Mouse (Mus musculus) liver, adult 2 months (tissue): ENCODE measurements around the gene Acaca. TPM values are rescaled to one million over a fixed set of nuclear protein-coding genes. Genes with fewer than 3 reads are reported as not detected.
A peak's percentile ranks its signal among the peaks of the same experiment; 100 is the strongest.
"Not testable (repeated sequence)": the region's sequence is repeated elsewhere in the genome, so short reads cannot be mapped to it uniquely, and the experiment has no call there.

Source experiments
- DNase-seq: peaks from one replicate; pipeline ENCODE4 v3.0.0-alpha.2; 2011; ENCODE audit warnings: low read depth, low spot score; ENCODE audit errors: extremely low read depth
- H3K27ac ChIP-seq: fragments of 200-500 bp; replicated peaks from 2 replicates; pipeline ENCODE4 v1.5.1; 2012; ENCODE audit warnings: low read depth, mild to moderate bottlenecking, control low read depth, inconsistent platforms, low read length; ENCODE audit not compliant: insufficient read depth
- H3K27me3 ChIP-seq: fragments of 200-500 bp; 2 replicates; pipeline ENCODE4 v1.6.1; 2012; ENCODE audit warnings: mild to moderate bottlenecking, moderate library complexity, low read length, inconsistent platforms; ENCODE audit not compliant: control insufficient read depth, insufficient read depth
- H3K36me3 ChIP-seq: fragments of 200-500 bp; 2 replicates; pipeline ENCODE4 v1.6.1; 2012; ENCODE audit warnings: low read length, inconsistent platforms; ENCODE audit not compliant: control insufficient read depth, insufficient read depth
- H3K4me1 ChIP-seq: fragments of 200-500 bp; 2 replicates; pipeline ENCODE4 v1.6.1; 2011; ENCODE audit warnings: low read length; ENCODE audit not compliant: control insufficient read depth, insufficient read depth
- H3K4me3 ChIP-seq: fragments of 200-500 bp; 2 replicates; pipeline ENCODE4 v1.5.1; 2011; ENCODE audit warnings: low read depth, mild to moderate bottlenecking, control low read depth, low read length, moderate library complexity; ENCODE audit not compliant: insufficient read depth
- H3K79me2 ChIP-seq: fragments of 200-500 bp; 2 replicates; pipeline ENCODE4 v1.6.1; 2012; ENCODE audit warnings: inconsistent platforms, mild to moderate bottlenecking, low read length, moderate library complexity; ENCODE audit not compliant: control insufficient read depth, insufficient read depth
- H3K9ac ChIP-seq: fragments of 200-500 bp; 2 replicates; pipeline ENCODE4 v1.6.1; 2012; ENCODE audit warnings: low read depth, mild to moderate bottlenecking, control low read depth, inconsistent platforms, low read length
- CTCF ChIP-seq: fragments of 200-500 bp; IDR thresholded peaks from 2 replicates; pipeline ENCODE4 v1.5.1; 2011; ENCODE audit warnings: low read depth, low read length, control low read depth
- POLR2A ChIP-seq: fragments of 200-500 bp; IDR thresholded peaks from 2 replicates; pipeline ENCODE4 v1.6.1; 2011; ENCODE audit warnings: low read length, control low read depth; ENCODE audit not compliant: insufficient read depth; ENCODE audit errors: extremely low read depth
- WGBS: fragments of 180-500 bp; shearing (Covaris S2); methylation state at CpG from one replicate; pipeline ENCODE4 v1.1.7; 2018; 5-methylcytosine and 5-hydroxymethylcytosine counted together
- polyA plus RNA-seq: library from polyadenylated mRNA; depleted of rRNA; stranded (reverse); fragments of >200 nt; gene quantifications from 2 replicates; pipeline ENCODE4 v1.2.3, GENCODE M21; 2012
- total RNA-seq: library from RNA; depleted of rRNA; stranded (reverse); fragments of >200 nt; gene quantifications from 2 replicates; pipeline ENCODE4 v1.2.3, GENCODE M21; 2014

Acaca gene
- total and polyA plus RNA-seq, 2 experiments = 20.7 to 86.4 TPM

GRCm38 (mm10) chr11:84383891-84384290 is 254.4 kb downstream of the Acaca start:
- 94% methylated on average over 6 of the region's 6 CpGs for WGBS
- H3K4me1 ChIP-seq = no peaks in the 10 kb centered on the region
- H3K36me3 ChIP-seq = peaks cover 83% of the 10 kb centered on the region
- no peak overlapping the region for H3K4me3 ChIP-seq
- no peak overlapping the region for H3K9ac ChIP-seq
- TF ChIP-seq POLR2A (no peak), CTCF (no peak)
- H3K27me3 ChIP-seq = no peaks in the 10 kb centered on the region
- DNase-seq = no peak
- H3K27ac ChIP-seq = no peak overlapping the region
- H3K79me2 ChIP-seq = no peaks in the 10 kb centered on the region; the same call in 1 of the 2 replicates

DNA sequence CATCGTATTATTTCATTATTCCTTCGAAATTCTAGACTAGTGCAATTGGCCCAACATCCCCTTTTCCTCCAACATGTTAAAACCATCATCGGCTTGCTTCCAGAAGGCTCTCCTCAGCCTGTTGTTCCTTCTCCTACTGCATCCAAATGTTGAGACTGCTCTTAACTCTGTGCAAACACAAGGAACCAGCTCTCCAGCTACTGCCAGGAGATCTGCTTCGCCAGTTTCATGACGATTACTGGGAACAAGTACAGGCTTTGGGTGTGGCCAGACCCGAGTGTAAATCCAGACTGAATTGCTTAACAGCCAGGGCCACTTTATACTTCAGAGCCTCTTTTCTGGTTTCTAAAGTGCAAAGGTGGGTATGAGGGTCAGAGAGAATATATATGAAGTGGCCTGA is 259.9 kb downstream of the Acaca start:
- no peak overlapping the region for H3K9ac ChIP-seq
- DNase-seq = no peak
- no peak overlapping the region for H3K27ac ChIP-seq
- TF ChIP-seq POLR2A (no peak), CTCF (no peak)
- 74% methylated on average over 6 of the region's 6 CpGs for WGBS
- H3K4me1 ChIP-seq = no peaks in the 10 kb centered on the region
- H3K79me2 ChIP-seq = peaks cover 3% of the 10 kb centered on the region; the same call in 1 of the 2 replicates
- H3K4me3 ChIP-seq = no peak overlapping the region
- peaks cover 78% of the 10 kb centered on the region for H3K36me3 ChIP-seq
- no peaks in the 10 kb centered on the region for H3K27me3 ChIP-seq

DNA sequence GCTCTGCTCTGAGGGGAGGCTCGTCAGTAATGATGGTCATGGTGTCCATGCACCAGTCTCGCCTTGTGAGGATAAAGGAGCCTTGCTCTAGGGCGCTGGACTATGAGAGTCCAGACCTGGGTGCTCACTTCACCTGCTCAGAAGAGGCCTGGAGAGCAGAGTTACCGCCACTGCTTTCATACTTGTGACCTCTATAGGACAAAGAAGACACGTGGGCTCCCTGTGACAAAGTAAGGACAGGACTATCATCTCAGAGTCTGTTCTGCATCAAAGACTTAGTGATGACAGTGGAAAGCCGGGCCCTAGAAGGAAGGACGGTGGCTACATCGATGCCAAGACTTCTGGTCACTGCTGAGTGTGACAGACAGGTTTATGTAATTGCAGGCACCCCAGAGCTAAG is 261.7 kb downstream of the Acaca start:
- H3K27me3 ChIP-seq = no peaks in the 10 kb centered on the region
- no peaks in the 10 kb centered on the region for H3K4me1 ChIP-seq
- no peak overlapping the region for H3K27ac ChIP-seq
- 94% methylated on average over 8 of the region's 8 CpGs for WGBS
- TF ChIP-seq CTCF = no peak
- TF ChIP-seq POLR2A = no peak
- peaks cover 3% of the 10 kb centered on the region; the same call in 1 of the 2 replicates for H3K79me2 ChIP-seq
- H3K9ac ChIP-seq = no peak overlapping the region
- H3K36me3 ChIP-seq = peaks cover 74% of the 10 kb centered on the region
- DNase-seq = no peak
- no peak overlapping the region for H3K4me3 ChIP-seq

GRCm38 (mm10) chr11:84392066-84392465 is 262.6 kb downstream of the Acaca start:
- not testable (repeated sequence) for H3K27me3 ChIP-seq, H3K4me1 ChIP-seq, DNase-seq, H3K4me3 ChIP-seq, H3K27ac ChIP-seq, H3K79me2 ChIP-seq, H3K9ac ChIP-seq
- 92% methylated on average over 7 of the region's 7 CpGs for WGBS
- peaks cover 74% of the 10 kb centered on the region for H3K36me3 ChIP-seq

DNA sequence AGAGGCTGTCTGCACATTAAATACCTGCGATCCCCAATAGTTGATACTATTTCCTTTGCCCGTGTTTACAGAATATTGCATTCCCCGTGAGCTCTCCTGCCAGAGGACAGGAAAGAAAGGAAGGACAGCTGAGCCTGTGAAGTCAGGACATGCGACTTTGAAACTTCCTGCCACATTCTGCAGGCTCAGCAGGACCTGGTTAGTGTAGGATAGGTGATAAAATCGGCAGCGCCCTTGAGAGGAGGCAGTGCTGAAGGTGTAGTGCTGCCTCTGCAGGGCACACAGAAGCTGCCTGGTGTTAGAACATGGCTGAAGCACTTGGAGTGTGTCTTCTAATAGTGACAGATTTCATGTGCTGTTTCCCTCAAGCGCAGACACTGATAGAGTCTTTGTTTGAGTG is 264.1 kb downstream of the Acaca start:
- no peak for DNase-seq
- WGBS = 73% methylated on average over 7 of the region's 7 CpGs

DNA sequence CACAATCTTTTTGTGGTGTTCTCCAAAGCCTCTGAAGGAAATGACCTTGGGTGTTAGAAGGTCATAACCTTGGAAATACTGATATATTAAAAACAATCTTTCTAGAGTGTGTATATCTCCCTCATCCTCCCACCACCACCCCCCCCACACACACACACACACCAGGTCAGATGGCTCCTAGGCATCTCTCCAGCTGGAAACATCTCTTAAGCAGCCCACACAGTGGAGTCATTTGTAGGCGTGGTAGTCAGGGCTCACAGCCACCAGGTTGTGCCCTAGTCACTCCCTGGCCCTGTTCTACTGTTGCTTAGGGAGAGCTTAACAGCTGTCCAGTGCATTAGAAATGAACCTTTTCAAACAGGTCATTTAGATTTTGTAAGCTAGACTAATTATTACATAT is 265.5 kb downstream of the Acaca start:
- TF ChIP-seq POLR2A = no peak
- no peak for TF ChIP-seq CTCF
- no peak overlapping the region for H3K27ac ChIP-seq
- 16% methylated on average over 1 of the region's 1 CpGs for WGBS
- H3K79me2 ChIP-seq = 0 out of 2 replicates have a peak, but pooled peaks cover 3% of the 10 kb centered on the region
- H3K27me3 ChIP-seq = no peaks in the 10 kb centered on the region
- no peak overlapping the region for H3K4me3 ChIP-seq
- H3K4me1 ChIP-seq = no peaks in the 10 kb centered on the region
- H3K9ac ChIP-seq = no peak overlapping the region
- DNase-seq = peak; percentile 42
- H3K36me3 ChIP-seq = peaks cover 65% of the 10 kb centered on the region

More for the DNA sequence above, 264.1 kb downstream of the Acaca start:
- Histone ChIP-seq H3K36me3 (peaks cover 73% of the 10 kb centered on the region), H3K79me2 (0 out of 2 replicates have a peak, but pooled peaks cover 3% of the 10 kb centered on the region), H3K27me3 (no peaks in the 10 kb centered on the region), H3K27ac (no peak overlapping the region), H3K9ac (no peak overlapping the region), H3K4me1 (no peaks in the 10 kb centered on the region), H3K4me3 (no peak overlapping the region)
- no peak for TF ChIP-seq CTCF
- no peak for TF ChIP-seq POLR2A
